18 mouse cellular contexts compared by ENCODE assay signal in genomic region chr13:91616050-91616449, GRCm38 (mm10).
DNase-seq lines count a peak whose midpoint lies in the region; ATAC-seq and TF ChIP-seq lines count a peak whose summit lies in the region.
"Had no signal": no experiment of that assay in that cellular context is flagged by ENCODE, and none has a peak within 500 bp of the region (broad histone marks: within the 10 kb centered on the region; RNA-seq: fewer than 3 reads in every experiment).

No protein-coding gene starts in this region.

- WGBS in forebrain, postnatal 0 days: 69% methylated on average over 3 of the region's 3 CpGs
- WGBS in forebrain, embryonic 11.5 days: 86% methylated on average over 3 of the region's 3 CpGs
- WGBS in hindbrain, embryonic 16.5 days: 53% methylated on average over 3 of the region's 3 CpGs
- WGBS in hindbrain, embryonic 10.5 days: 92% methylated on average over 3 of the region's 3 CpGs
- 71% methylated on average over 3 of the region's 3 CpGs for WGBS in midbrain, postnatal 0 days
- WGBS in midbrain, embryonic 14.5 days: 83% methylated on average over 3 of the region's 3 CpGs

- H3K9me3 ChIP-seq in forebrain, postnatal 0 days (ENCODE audit: low read length): no peaks in the 10 kb centered on the region
- H3K9me3 ChIP-seq in forebrain, embryonic 11.5 days (ENCODE audit: control insufficient read depth, low read length): no peaks in the 10 kb centered on the region
- no peaks in the 10 kb centered on the region for H3K9me3 ChIP-seq in hindbrain, embryonic 16.5 days (ENCODE audit: control insufficient read depth, low read length)
- H3K9me3 ChIP-seq in hindbrain, embryonic 10.5 days: no peaks in the 10 kb centered on the region
- H3K9me3 ChIP-seq in midbrain, postnatal 0 days (ENCODE audit: low read length): no peaks in the 10 kb centered on the region
- no peaks in the 10 kb centered on the region for H3K9me3 ChIP-seq in midbrain, embryonic 14.5 days (ENCODE audit: control insufficient read depth, low read length)
- H3K9me3 ChIP-seq: embryonic facial prominence, embryonic 12.5 days; forebrain, embryonic 13.5 days; heart, embryonic 10.5 days had no signal

- H3K27me3 ChIP-seq in forebrain, postnatal 0 days (ENCODE audit: insufficient read depth, low read length): no peaks in the 10 kb centered on the region
- H3K27me3 ChIP-seq in forebrain, embryonic 11.5 days (ENCODE audit: control insufficient read depth, insufficient read depth, low read length): no peaks in the 10 kb centered on the region
- H3K27me3 ChIP-seq in hindbrain, embryonic 16.5 days (replicated peaks; ENCODE audit: control insufficient read depth, insufficient read depth, low read length): no peaks in the 10 kb centered on the region
- H3K27me3 ChIP-seq in hindbrain, embryonic 10.5 days (ENCODE audit: insufficient read depth, poor library complexity, severe bottlenecking): no peaks in the 10 kb centered on the region
- H3K27me3 ChIP-seq in midbrain, postnatal 0 days (ENCODE audit: insufficient read depth, low read length): no peaks in the 10 kb centered on the region
- no peaks in the 10 kb centered on the region for H3K27me3 ChIP-seq in midbrain, embryonic 14.5 days (ENCODE audit: control insufficient read depth, insufficient read depth, low read length)
- H3K27me3 ChIP-seq: embryonic facial prominence, embryonic 12.5 days; forebrain, embryonic 13.5 days had no signal

- no peaks in the 10 kb centered on the region for H3K4me1 ChIP-seq in forebrain, postnatal 0 days (ENCODE audit: insufficient read depth)
- H3K4me1 ChIP-seq in forebrain, embryonic 11.5 days (replicated peaks; ENCODE audit: control insufficient read depth, insufficient read depth, low read length): no peaks in the 10 kb centered on the region
- no peaks in the 10 kb centered on the region for H3K4me1 ChIP-seq in hindbrain, embryonic 16.5 days (ENCODE audit: control insufficient read depth, insufficient read depth, low read depth, low read length)
- no peaks in the 10 kb centered on the region for H3K4me1 ChIP-seq in hindbrain, embryonic 10.5 days (replicated peaks)
- H3K4me1 ChIP-seq in midbrain, postnatal 0 days (ENCODE audit: insufficient read depth, low read length): no peaks in the 10 kb centered on the region
- no peaks in the 10 kb centered on the region for H3K4me1 ChIP-seq in midbrain, embryonic 14.5 days (ENCODE audit: control insufficient read depth, insufficient read depth, low read length)
- H3K4me1 ChIP-seq: embryonic facial prominence, embryonic 12.5 days; forebrain, embryonic 13.5 days had no signal

- no peak overlapping the region for H3K9ac ChIP-seq in forebrain, postnatal 0 days
- no peak overlapping the region for H3K9ac ChIP-seq in forebrain, embryonic 11.5 days (ENCODE audit: low read length)
- no peak overlapping the region for H3K9ac ChIP-seq in hindbrain, embryonic 16.5 days (ENCODE audit: low read depth, low read length)
- no peak overlapping the region for H3K9ac ChIP-seq in midbrain, postnatal 0 days (replicated peaks; ENCODE audit: low read length, poor library complexity, severe bottlenecking)
- no peak overlapping the region for H3K9ac ChIP-seq in midbrain, embryonic 14.5 days (replicated peaks; ENCODE audit: low read length)
- H3K9ac ChIP-seq: embryonic facial prominence, embryonic 12.5 days; forebrain, embryonic 13.5 days had no signal

- no peak overlapping the region for H3K4me2 ChIP-seq in forebrain, postnatal 0 days (ENCODE audit: low read depth)
- no peak overlapping the region for H3K4me2 ChIP-seq in forebrain, embryonic 11.5 days (ENCODE audit: low read depth, low read length, severe bottlenecking)
- no peak overlapping the region for H3K4me2 ChIP-seq in hindbrain, embryonic 16.5 days (ENCODE audit: low read length)
- no peak overlapping the region for H3K4me2 ChIP-seq in midbrain, postnatal 0 days (ENCODE audit: low read depth, low read length, poor library complexity, severe bottlenecking)
- no peak overlapping the region for H3K4me2 ChIP-seq in midbrain, embryonic 14.5 days (ENCODE audit: low read length)
- H3K4me2 ChIP-seq: embryonic facial prominence, embryonic 12.5 days; forebrain, embryonic 13.5 days had no signal

- ATAC-seq in forebrain, postnatal 0 days: 0 out of 2 replicates have a peak, but pooled peaks have one; percentile 44
- no peak for ATAC-seq in forebrain, embryonic 11.5 days (replicated peaks; ENCODE audit: low FRiP score)
- ATAC-seq in hindbrain, embryonic 16.5 days: 0 out of 2 replicates have a peak, but pooled peaks have one; percentile 51
- no peak for ATAC-seq in midbrain, postnatal 0 days (ENCODE audit: low FRiP score)
- no peak for ATAC-seq in midbrain, embryonic 14.5 days (ENCODE audit: low FRiP score, low TSS enrichment)
- ATAC-seq: forebrain, embryonic 13.5 days had no signal

- no peak overlapping the region for H3K27ac ChIP-seq in forebrain, postnatal 0 days (ENCODE audit: low read depth, low read length)
- H3K27ac ChIP-seq in forebrain, embryonic 11.5 days (ENCODE audit: low read depth, low read length): no peak overlapping the region
- H3K27ac ChIP-seq in hindbrain, embryonic 16.5 days (ENCODE audit: low read depth, low read length): no peak overlapping the region
- no peak overlapping the region for H3K27ac ChIP-seq in hindbrain, embryonic 10.5 days
- no peak overlapping the region for H3K27ac ChIP-seq in midbrain, postnatal 0 days (ENCODE audit: low read depth, low read length)
- no peak overlapping the region for H3K27ac ChIP-seq in midbrain, embryonic 14.5 days (replicated peaks; ENCODE audit: low read depth, low read length)
- H3K27ac ChIP-seq: embryonic facial prominence, embryonic 12.5 days; forebrain, embryonic 13.5 days; heart, embryonic 10.5 days had no signal

- no peak for TF ChIP-seq CTCF in forebrain, postnatal 0 days (IDR thresholded peaks at IDR 0.05; ENCODE audit: low read depth)
- no peak for TF ChIP-seq CTCF in midbrain, postnatal 0 days (IDR thresholded peaks at IDR 0.05)

- no peak overlapping the region for H3K4me3 ChIP-seq in forebrain, postnatal 0 days (ENCODE audit: low read depth, low read length)
- H3K4me3 ChIP-seq in forebrain, embryonic 11.5 days (ENCODE audit: low read depth, low read length): no peak overlapping the region
- H3K4me3 ChIP-seq in hindbrain, embryonic 16.5 days (ENCODE audit: low read length): no peak overlapping the region
- H3K4me3 ChIP-seq in hindbrain, embryonic 10.5 days: no peak overlapping the region
- no peak overlapping the region for H3K4me3 ChIP-seq in midbrain, postnatal 0 days (ENCODE audit: low read depth, low read length)
- H3K4me3 ChIP-seq in midbrain, embryonic 14.5 days (replicated peaks; ENCODE audit: low read depth, low read length): no peak overlapping the region
- H3K4me3 ChIP-seq: embryonic facial prominence, embryonic 12.5 days; forebrain, embryonic 13.5 days; heart, embryonic 10.5 days had no signal

- DNase-seq in forebrain, postnatal 0 days: no peak
- DNase-seq in forebrain, embryonic 11.5 days (ENCODE audit: low spot score): no peak
- DNase-seq in hindbrain, embryonic 10.5 days (ENCODE audit: low spot score): no peak
- DNase-seq in midbrain, postnatal 0 days (ENCODE audit: low spot score): peak; percentile 30
- DNase-seq in midbrain, embryonic 14.5 days: no peak
- DNase-seq: adrenal gland, adult 2 months; adrenal gland, postnatal 25 days; cerebellum, adult 8-10 months; cerebellum, postnatal 25 days; gastrocnemius, postnatal 36 days; heart, adult 18-20 months; heart, postnatal 10 days; kidney, adult 11 months; kidney, adult 9 months had no signal

- H3K36me3 ChIP-seq in forebrain, postnatal 0 days (ENCODE audit: insufficient read depth): 0 out of 2 replicates have a peak, but pooled peaks cover 5% of the 10 kb centered on the region
- no peaks in the 10 kb centered on the region for H3K36me3 ChIP-seq in forebrain, embryonic 11.5 days (ENCODE audit: control insufficient read depth, insufficient read depth, low read length)
- H3K36me3 ChIP-seq in hindbrain, embryonic 16.5 days (ENCODE audit: control insufficient read depth, insufficient read depth, low read length): no peaks in the 10 kb centered on the region
- H3K36me3 ChIP-seq in hindbrain, embryonic 10.5 days: peaks cover 13% of the 10 kb centered on the region
- H3K36me3 ChIP-seq in midbrain, postnatal 0 days (ENCODE audit: insufficient read depth, low read length): no peaks in the 10 kb centered on the region
- no peaks in the 10 kb centered on the region for H3K36me3 ChIP-seq in midbrain, embryonic 14.5 days (ENCODE audit: control insufficient read depth, insufficient read depth, low read length)
- H3K36me3 ChIP-seq: heart, embryonic 10.5 days had no signal

Comparison
In these comparisons a context has a peak if more than half of its experiments do, and no peak if none do; other contexts are left out.
1. ATAC-seq: peak in forebrain, postnatal 0 days (single experiment) and hindbrain, embryonic 16.5 days (single experiment); none in forebrain, embryonic 11.5 days (single experiment), midbrain, postnatal 0 days (single experiment) and midbrain, embryonic 14.5 days (single experiment).